Mouse (Mus musculus): Measurements from ENCODE around the gene F930015N05Rik.

Gene F930015N05Rik

DNA sequence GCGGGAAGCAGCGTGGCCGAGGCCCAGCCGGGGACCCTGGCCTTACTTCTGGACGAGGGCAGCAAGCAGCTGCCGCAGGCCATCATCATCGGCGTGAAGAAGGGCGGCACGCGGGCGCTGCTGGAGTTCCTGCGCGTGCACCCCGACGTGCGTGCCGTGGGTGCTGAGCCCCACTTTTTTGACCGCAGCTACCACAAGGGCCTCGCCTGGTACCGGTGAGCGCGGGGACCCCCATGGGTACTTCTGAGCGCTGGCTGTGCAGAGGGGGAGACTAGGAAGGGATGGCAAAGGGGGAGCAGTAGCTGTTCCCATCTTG is at the start of gene F930015N05Rik:
Gene F930015N05Rik, minus strand, starts transcription at position 242 of the 316 bp plus-strand sequence.
- no peak for DNase-seq (ENCODE audit: low spot score in 2 of 2)

DNA sequence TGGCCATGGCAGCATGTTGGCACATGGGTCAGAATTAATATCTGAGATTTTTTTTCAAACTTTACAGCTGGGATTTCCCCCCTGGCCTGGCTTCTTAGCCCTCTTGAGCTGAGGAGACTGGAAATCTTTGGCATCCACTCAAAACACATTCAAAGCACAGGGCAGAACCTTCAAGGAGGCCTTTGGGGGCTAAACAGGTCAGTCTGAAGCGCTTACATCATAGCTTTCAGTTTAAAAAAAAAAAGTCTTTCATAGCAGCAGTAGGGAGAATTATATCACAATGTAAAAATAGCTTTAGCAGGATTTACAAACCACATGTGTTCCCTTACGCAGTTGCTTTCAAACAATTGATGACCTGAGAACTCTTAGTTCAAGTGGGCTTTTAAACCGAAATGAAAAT is 45.0 kb upstream of the F930015N05Rik start:
- DNase-seq (ENCODE audit: low spot score in 2 of 2) = no peak

DNA sequence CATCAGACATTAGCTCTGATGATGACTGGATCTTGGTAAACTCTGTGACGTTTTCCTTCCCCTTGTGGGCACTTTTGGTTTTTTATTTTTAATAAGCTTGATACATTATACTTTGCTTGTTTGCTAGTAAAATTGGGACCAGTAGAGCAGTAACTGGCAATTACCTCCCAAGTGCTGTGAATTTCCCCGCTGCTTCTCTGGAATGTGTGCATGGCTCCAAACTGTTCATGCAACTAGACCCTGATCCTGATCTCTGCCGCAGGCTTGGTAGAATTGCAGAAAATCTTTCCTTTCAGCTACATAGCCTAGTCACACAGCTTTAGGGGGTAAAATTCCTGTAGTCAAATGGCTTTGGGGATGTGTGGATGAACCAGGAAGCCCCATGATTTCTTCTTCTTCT is 37.2 kb upstream of the F930015N05Rik start:
- no peak for DNase-seq (ENCODE audit: low spot score in 2 of 2)

DNA sequence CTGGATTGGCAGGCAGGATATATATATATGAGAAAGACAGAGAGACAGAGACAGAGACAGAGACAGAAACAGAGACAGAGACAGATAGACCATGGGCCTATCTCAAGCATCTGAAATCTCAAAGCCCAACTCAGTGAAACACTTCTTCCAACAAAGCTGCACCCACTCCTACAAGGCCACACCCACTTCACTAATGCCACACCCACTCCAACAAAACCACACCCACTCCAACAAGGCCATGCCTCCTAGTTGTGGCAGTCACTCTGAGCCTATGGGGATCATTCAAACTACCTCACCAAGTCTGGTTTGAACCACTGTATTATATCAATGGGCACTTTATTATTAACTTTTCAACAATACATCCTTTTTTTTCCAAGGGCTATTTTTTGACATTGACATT is 34.2 kb upstream of the F930015N05Rik start:
- no peak for DNase-seq (ENCODE audit: low spot score in 2 of 2)

DNA sequence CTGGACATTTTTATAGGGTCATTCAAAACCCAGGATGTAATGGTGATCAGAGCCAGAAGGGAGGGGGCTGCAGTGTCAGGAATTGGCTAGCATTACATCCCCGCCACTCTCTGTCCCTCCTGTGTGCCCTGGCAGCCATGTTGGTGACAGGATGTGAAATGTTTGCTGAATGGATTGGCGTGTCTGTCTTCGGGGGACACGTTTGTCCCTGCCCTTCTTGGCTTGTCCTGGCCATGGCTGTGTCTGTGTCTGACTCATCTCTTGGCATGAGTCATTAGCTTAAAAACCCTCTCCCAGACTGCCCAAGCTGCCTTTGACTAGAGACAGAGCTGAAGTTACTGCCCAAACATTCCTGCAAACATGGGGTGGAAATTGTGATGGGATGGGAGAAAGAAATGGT is 32.3 kb upstream of the F930015N05Rik start:
- no peak for DNase-seq (ENCODE audit: low spot score in 2 of 2)

DNA sequence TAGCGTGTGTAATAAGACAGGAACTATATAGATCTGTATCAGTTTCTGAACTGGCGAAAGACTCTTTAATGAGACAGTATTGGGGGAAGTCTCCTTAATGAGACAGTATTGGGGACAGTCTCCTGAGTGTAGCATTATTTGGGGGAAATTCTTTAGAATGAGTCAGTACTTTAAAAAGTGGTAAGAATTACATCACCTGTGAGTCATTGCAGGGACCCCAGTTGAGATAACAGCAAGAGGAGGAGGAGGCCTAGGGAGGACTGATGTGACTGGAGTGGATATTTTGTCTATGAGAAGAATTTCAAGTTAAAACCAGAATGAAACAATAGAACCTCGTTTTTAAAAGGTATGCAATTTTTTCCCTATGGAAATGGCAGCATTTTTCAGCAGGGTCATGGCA is 25.3 kb upstream of the F930015N05Rik start:
- DNase-seq (ENCODE audit: low spot score in 2 of 2) = no peak

DNA sequence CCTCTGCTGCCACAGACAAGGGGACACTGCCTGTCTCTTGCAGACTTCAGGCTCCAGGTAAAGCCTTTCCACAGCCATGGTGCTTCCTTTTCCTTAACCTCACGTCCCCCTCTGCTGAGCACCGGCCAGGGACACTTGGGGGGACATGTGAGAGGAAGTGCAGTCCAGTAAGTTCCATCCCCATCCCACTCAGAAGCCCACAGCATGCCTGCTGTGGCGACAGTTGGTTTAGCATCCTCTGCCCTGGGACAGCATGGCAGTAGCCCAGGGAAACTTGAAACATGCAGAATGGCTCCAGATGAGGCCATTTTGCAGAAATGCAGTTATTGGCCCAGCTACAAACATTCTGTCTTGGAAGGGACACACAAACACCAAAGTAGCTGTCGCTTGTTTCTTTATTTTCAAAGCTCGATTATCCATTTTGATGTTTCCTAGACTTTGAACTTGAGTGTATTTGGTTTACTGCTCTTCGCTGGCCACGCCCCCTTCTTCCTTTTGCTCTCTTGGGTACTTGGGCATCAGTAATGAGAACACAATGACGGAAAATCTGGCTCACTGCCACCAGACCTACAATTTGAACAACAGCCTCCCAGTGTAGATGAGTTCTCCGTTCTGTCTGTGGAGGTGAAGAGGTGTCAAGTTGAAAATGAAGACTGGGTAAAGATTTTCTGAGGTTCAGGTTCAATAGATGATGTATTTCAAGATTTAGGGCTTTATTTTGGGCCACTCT is 12.3 kb upstream of the F930015N05Rik start:
- no peak for DNase-seq (ENCODE audit: low spot score in 2 of 2)

DNA sequence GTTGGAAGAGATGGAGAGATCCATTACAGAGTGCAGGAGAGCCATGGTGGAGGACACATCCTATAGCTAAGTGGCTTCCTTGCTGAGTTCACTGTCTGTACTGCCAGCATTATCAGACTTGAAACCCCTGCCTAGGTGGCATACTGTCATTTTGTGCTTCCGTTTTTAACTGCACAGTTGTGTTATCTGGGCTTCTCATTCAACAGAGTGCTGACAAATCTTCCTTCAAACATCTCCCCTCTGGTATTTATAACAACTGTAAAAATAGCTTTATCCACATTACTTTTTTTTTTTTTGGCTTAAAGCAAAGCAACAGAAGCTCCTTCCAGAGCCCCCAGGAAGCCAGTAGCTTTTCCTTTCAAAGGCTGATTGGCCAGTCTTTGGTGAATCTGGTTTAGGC is 8.8 kb upstream of the F930015N05Rik start:
- DNase-seq (ENCODE audit: low spot score in 2 of 2) = no peak

DNA sequence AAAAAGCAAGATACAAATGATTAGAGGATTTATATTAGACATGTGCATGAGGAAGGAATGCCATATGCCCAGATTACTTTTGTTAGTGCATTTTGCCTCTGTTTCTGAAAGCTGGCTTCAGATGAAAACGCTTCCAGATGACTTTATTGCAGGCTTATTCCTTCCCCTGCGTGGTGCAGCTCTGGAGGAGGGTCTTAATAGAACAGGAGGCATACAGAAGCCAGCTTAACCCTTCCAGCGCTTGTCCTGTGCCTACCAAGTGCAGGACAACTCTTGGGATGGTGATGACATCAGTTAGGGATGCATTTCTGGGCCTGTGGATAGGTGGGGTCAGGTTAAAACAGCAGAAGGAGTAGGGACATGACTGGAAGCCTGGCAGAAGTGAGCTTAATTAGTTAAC is 6.2 kb upstream of the F930015N05Rik start:
- no peak for DNase-seq (ENCODE audit: low spot score in 2 of 2)

DNA sequence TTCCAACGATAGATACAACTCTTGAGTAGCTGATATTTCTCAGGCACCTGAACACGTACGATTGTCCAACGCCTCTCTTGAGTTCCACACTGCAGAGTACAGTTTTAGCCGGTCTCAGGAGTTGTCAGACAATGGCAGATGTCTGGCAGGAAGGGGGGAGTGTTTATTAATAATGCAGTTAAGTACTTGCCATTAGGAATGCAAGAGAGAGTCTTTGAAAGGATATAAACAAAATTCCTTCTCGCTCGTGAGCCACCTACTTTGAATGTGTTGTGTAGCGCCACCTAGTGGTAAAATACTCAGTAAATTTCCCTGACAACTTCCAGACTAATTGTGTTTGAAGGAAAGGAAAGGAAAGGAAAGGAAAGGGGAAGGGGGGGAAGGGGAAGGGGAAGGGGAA is 5.7 kb upstream of the F930015N05Rik start:
- no peak for DNase-seq (ENCODE audit: low spot score in 2 of 2)

DNA sequence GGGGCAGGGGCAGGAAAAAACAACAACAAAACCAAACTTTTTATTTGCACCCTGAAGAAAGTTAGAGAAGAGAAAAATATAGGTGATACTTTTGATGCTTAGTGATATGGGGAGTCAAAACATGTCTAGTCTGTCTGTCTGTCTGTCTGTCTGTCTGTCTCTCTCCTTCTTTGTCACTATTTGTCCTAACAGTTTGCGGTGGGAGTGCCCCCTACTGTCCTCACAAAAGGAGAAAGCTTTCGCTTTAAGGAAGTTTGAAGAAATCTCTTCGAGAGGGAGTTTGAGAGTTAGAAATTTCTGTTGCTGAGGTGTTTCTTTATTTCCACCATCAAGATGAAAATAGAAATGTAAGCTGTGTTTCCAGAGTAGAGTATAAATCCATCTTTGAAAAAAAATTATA is 2.5 kb upstream of the F930015N05Rik start:
- DNase-seq (ENCODE audit: low spot score in 2 of 2) = no peak

DNA sequence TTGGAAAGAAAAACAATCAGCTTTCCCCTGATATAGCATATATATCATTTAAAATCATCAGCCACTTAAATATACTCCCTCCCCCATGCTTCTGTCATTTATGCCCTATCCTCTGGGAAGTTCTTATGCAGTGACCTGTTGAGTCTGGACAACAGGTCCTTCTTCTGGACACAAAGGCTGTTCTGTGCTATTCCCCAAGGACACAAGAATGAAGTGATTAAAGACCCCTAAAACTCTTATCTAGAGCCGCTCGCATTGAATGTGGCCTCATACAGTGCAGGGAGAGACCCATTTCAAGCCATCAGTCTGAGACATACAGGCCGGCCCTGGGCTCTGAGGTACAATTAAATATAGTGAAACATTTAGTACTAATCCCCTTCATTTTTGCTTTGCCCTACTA is 1.3 kb upstream of the F930015N05Rik start:
- no peak for DNase-seq (ENCODE audit: low spot score in 2 of 2)

DNA sequence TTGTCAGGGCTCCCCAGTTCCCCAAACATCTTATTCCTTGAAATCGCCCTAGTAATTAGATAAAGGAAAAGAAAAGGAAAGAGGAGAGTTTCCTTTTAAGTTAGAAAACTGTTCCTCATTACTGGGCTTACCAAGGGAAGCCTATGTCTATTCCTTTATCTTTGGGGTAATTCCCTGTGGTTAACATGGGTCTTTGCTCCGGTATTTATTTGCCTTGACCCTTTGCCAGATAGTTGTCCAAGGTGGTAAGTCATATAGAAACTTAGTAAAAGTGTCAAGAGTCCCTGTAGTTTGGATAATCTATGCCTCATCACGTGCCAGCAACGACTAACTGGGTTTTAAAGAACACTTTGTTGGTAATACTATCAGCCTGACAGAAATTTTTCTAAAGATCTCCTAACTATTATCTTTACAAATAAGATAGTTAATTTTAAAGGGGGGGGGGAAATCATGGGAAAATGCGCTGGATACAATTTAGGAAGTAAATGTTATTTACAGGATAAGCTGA is 392 bp upstream of the F930015N05Rik start:
- no peak for DNase-seq (ENCODE audit: low spot score in 2 of 2)

DNA sequence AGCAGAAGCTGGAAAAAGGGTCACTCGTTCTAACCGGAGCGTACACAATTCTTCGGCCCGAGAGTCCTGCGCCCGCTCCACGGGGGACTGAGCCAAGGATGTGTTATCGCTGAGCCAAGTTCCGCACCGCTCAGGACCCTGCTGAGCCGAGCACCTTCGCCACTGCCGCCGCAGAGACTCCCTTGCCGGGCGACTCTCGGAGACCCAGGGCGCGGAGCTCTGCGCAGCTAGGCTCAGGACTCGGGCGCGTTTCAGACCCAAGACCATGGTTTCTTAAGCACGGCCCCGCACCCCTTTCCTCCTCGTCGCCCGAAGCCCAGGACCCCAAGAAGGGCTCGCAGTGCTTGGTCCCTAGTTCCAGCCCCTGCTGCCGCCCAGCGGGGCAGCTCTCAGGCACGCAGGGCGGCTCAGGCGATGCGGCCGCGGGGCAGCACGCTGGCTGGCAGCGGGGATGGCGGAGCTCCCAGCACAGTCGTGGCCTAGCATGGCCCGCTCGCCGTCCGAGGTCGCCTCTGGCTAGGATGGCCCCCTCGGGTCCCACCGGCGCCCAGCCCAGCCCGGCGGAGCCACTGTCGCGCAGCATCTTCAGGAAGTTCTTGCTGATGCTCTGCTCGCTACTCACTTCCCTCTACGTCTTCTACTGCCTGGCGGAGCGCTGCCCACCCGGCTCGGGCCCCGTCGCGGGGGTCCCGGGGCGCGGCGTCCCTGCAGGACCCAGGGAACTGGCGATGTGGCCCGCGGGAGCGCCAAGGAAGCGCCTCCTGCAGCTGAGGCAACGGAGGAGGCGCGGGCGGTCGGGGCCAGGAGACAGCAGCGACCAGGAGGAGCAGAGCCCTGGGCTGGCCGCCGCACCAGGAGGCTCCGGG is 674 bp downstream of the F930015N05Rik start:
- peak; percentile 1 to 39 for DNase-seq (ENCODE audit: low spot score in 2 of 2)

DNA sequence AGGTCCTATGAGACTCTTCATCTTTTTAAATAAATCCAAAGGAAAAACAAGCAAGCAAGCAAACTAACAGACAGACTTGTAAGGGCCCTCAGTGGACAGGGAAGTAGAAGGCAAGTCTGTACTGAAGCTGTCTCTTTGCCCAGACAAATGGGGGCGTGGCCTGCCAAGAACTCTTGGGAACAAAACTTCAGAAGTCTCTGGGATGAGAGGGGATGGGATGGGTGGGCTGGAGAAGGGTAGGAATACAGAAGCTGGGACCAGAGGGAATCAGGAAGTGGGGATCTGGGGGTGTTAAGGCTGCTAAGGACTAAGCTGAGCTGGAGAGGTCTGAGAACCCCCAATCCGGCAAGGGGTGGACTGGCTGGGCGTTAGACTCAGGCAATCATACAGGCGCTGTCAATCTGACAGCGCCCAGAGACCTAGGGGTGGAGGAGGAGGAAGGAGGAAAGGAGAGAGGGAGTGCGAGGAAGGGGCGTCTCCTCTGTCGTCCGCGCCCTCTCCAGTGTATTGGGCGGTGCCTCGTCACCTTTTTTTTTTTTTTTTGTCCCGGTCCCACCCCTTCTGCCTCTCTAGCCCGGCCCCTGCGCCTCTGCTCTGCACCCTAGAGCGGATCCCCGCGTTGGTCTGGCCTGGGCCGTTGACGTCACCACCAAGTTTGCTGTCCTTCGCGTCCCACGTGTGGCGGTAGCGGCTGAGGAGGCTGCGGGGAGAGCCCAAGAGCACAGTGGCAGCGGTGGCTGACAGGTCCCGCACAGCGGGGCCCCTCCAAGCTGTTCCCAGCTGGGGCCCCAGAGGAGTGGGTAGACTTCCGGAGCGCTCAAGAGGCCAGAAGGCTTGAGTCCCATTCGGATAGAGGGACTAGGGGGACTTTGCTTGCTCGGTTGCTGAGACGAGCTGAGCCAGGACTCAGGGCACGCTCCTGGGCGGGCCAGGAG is 1.6 kb downstream of the F930015N05Rik start, which contains the start of gene Hs3st3a1:
Gene Hs3st3a1, plus strand, starts transcription at position 722 of the 935 bp plus-strand sequence.
- DNase-seq (ENCODE audit: low spot score in 2 of 2) = peak; percentile 10 to 31

DNA sequence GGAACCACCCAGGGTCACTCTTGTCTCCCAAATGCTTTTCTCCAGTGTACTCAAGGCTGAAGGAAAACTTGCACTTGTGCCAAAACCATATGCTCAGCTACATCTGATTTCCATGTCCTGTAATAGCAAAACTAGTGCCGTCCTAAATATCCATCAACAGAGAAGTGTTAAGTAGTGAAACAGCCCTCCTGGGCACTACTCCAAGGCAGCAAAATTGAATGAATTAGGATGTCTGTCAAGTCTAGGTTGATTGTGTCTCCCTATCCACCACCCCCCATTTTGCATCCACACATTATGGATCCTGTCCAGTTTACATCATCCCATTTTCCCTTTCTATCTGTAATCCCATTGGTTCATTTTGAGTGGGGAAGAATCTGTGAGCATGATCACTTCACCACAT is 17.5 kb downstream of the F930015N05Rik start:
- no peak for DNase-seq (ENCODE audit: low spot score in 2 of 2)

DNA sequence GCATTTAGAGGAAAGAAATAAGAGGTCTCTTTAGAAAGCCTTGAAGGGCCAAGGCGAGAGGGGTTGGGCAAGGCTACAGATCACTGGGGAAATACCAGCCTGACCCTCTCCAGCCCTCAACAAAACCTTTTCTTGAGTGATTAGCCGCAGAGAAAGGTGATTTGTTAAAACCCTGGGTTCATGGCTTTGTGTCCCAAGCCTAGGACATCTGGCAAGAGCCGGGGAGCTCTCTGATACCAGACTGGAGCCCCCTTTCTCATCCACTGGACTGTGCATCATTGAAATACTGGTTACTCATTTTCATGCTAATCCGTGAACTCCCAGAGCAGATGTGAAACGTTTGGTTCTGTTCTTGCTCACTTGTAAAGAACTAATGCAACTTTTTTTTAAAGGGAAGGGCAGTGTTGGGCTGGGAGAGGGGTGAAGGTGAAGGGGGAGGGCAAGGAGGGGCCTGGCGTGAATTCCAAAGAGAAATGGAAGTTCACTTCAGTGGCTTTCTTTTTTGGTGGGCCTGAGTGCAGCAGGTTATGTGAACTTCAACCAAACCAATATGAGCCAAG is 35.8 kb downstream of the F930015N05Rik start:
- DNase-seq (ENCODE audit: low spot score in 2 of 2) = no peak

DNA sequence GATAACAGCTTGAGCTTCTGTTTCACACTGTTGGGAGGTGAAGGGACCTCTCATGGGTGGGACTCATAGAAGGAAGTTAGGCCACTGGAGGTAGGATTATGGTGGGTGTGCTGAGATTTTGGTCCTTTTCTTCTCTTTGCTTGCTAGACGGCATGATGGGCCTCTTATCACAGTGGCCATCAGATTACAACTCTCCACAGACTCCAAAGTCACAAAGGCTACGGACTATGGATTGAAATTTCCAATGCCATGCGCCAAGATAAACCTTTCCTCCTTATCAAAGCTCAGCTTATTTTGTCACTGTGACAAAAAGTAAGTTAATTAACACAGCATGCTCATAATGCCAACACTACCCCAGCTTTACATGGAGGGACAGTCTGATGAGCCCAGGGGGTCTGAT is 38.8 kb downstream of the F930015N05Rik start:
- no peak for DNase-seq (ENCODE audit: low spot score in 2 of 2)

DNA sequence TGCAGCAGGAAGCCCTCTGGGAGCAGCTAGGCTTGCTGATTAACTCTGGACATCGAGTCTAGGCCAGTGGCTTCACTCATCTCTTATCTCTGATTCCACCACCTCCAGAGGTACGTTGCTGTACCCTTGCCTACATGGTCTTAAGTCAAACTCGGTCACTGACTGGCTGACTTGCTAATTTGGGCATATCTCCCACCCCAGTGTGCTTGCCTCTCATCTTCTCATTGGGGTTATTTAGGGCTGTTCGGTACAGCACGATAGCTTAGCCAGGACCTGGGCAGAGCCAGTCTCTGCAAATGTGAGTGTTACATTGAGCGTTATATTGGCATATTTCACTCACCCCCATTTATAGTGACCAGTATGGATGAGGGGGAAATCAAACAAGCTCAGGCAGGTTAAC is 39.5 kb downstream of the F930015N05Rik start:
- DNase-seq (ENCODE audit: low spot score in 2 of 2) = no peak

DNA sequence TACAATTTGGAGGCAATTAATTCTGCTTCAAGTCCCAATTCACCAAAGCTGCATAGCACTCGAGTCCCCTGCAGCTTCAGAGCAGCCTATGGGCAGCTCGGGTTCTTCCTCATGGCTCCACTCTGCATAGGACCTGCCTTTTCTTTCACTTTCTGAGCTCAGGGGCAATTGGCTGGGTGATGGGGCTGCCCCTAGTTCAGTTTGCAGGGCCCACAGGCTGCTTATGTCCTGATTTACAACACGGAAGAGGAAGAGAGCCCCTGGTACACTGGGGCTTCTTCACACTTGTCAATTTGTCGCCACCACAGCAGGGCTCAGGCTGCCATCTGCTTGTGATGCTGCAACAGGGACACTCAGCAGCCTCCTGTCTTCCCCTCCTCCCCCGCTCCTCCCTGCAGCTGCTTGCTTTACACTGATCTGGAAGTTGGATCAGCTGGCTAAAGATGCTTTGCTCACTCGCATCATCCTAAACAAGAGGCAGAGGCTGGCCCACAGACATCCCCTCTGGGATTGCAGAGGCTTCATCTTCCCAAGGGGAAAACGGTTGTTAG is 40.0 kb downstream of the F930015N05Rik start:
- DNase-seq (ENCODE audit: low spot score in 2 of 2) = no peak

DNA sequence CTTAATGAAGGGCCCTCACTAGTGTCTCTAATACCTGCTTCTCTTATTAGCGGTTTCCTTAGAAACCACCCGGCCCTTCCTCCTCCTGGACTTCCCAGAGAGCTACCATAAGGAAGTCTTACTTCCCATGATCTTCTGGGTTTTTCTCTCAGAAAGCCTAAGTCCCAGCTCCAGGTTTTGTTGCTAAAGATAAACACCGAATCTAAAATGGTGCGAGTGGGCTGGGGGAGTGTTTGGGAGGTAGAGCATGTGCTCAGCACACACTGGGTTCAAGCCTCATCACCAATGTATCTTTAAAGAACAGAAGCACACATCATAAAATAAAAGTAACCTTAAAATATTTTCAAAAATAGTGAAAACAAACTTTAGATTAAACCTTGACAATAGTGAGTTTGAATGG is 50.1 kb downstream of the F930015N05Rik start:
- no peak for DNase-seq (ENCODE audit: low spot score in 2 of 2)

All from urinary bladder, adult 18-20 months (tissue).